Mouse (Mus musculus) ES-E14 (cell line): ENCODE data around the gene Ptpra.
"Not testable (repeated sequence)": the region's sequence is repeated elsewhere in the genome, so short reads cannot be mapped to it uniquely, and the experiment has no call there.

Source experiments
- CHD2 ChIP-seq: IDR thresholded peaks from 2 replicates; pipeline ENCODE4 v1.6.1; 2014; ENCODE audit warnings: mild to moderate bottlenecking, low read depth, low read length, inconsistent platforms
- HCFC1 ChIP-seq: IDR thresholded peaks from 2 replicates; pipeline ENCODE4 v1.6.1; 2012; ENCODE audit warnings: low read length, inconsistent platforms, borderline replicate concordance; ENCODE audit not compliant: insufficient read depth

GRCm38 (mm10) chr2:130576564-130576963, 126.5 kb downstream of the Ptpra start:
- TF ChIP-seq HCFC1, CHD2: not testable (repeated sequence)
